Mouse (Mus musculus) hindbrain, embryonic 13.5 days (tissue): Measurements from ENCODE around the gene Cldn9. TPM values are rescaled to one million over a fixed set of nuclear protein-coding genes. Genes with fewer than 3 reads are reported as not detected.

ENCODE experiments used
- ATAC-seq: fragments of 200-750 bp; cut with Nextera tagmentation; 2 replicates; pipeline ENCODE4 v1.8.0; 2017; ENCODE audit warnings: moderate TSS enrichment; ENCODE audit not compliant: low FRiP score
- H3K27ac ChIP-seq: fragments of 300-500 bp; sonication (generic); 2 replicates; pipeline ENCODE4 v1.5.1; 2015; ENCODE audit warnings: inconsistent platforms, mild to moderate bottlenecking, moderate library complexity
- H3K27me3 ChIP-seq: fragments of 300-500 bp; sonication (generic); 2 replicates; pipeline ENCODE4 v1.6.1; 2015; ENCODE audit warnings: mild to moderate bottlenecking, inconsistent platforms
- H3K36me3 ChIP-seq: fragments of 300-500 bp; sonication (generic); 2 replicates; pipeline ENCODE4 v1.6.1; 2015; ENCODE audit warnings: mild to moderate bottlenecking, inconsistent platforms
- H3K4me1 ChIP-seq: fragments of 300-500 bp; sonication (generic); replicated peaks from 2 replicates; pipeline ENCODE4 v1.6.1; 2015; ENCODE audit warnings: inconsistent platforms
- H3K4me2 ChIP-seq: fragments of 300-500 bp; sonication (generic); 2 replicates; pipeline ENCODE4 v1.6.1; 2015; ENCODE audit warnings: inconsistent platforms, mild to moderate bottlenecking, moderate library complexity
- H3K4me3 ChIP-seq: fragments of 300-500 bp; sonication (generic); 2 replicates; pipeline ENCODE4 v1.5.1; 2015; ENCODE audit warnings: mild to moderate bottlenecking, inconsistent platforms
- H3K9ac ChIP-seq: fragments of 300-500 bp; sonication (generic); 2 replicates; pipeline ENCODE4 v1.6.1; 2015; ENCODE audit warnings: mild to moderate bottlenecking, inconsistent platforms
- H3K9me3 ChIP-seq: fragments of 300-500 bp; sonication (generic); 2 replicates; pipeline ENCODE4 v1.6.1; 2016; ENCODE audit warnings: inconsistent platforms
- WGBS: fragments of 180-500 bp; shearing (Covaris S2); methylation state at CpG from one replicate; pipeline ENCODE4 v1.1.7; 2015; 5-methylcytosine and 5-hydroxymethylcytosine counted together
- polyA plus RNA-seq: library from polyadenylated mRNA; unstranded; fragments of >200 nt; fragmentation: Nextera tagmentation; extraction: Ambion mirVana; gene quantifications from 2 replicates; pipeline ENCODE4 v1.2.1, GENCODE M21; 2015

Gene Cldn9
- polyA plus RNA-seq, 1 experiment from 2014 or later: 2.5 TPM

- Histone ChIP-seq H3K9me3 (no peaks in the 10 kb centered on the region), H3K9ac (no peak overlapping the region), H3K4me2 (0 out of 2 replicates have a peak overlapping the region, but pooled peaks have one; percentile 4), H3K27me3 (peaks cover 41% of the 10 kb centered on the region), H3K27ac (no peak overlapping the region), H3K36me3 (no peaks in the 10 kb centered on the region), H3K4me1 (peaks cover 11% of the 10 kb centered on the region), H3K4me3 (no peak overlapping the region)
- no peak for ATAC-seq
- 50% methylated on average over 7 of the region's 7 CpGs for WGBS
Observed at GRCm38 (mm10) chr17:23704741-23705140, 20.9 kb upstream of the Cldn9 start.

DNA sequence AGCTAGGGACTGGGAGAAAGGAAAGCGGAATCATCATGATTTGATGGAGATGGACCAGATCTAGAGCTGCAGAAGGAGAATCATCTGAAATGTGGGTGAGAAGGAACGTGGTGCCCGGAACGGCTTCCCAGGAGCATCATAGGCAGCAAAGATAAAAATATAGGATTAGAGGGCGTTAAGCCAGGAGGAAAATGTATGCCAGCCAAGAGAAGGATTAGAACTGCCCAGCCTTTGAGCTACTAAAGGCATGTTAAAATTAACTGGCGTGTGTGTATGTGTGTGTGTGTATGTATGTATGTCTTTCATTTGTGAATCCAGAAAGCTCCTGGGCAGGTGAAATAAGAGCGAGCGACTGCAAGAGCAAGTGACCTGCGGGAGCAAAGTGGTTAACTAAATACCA lies 19.5 kb upstream of the Cldn9 start:
- H3K4me2 ChIP-seq: no peak overlapping the region
- no peak for ATAC-seq
- no peaks in the 10 kb centered on the region for H3K9me3 ChIP-seq
- H3K27me3 ChIP-seq: peaks cover 51% of the 10 kb centered on the region
- H3K27ac ChIP-seq: no peak overlapping the region
- no peak overlapping the region for H3K9ac ChIP-seq
- no peak overlapping the region for H3K4me3 ChIP-seq
- H3K36me3 ChIP-seq: no peaks in the 10 kb centered on the region
- WGBS: 82% methylated on average over 9 of the region's 9 CpGs
- H3K4me1 ChIP-seq: peaks cover 20% of the 10 kb centered on the region

- peak; percentile 95 for ATAC-seq
- no peaks in the 10 kb centered on the region for H3K36me3 ChIP-seq
- peak overlapping the region; percentile 98 for H3K4me2 ChIP-seq
- H3K4me3 ChIP-seq: peak overlapping the region; percentile 83
- 0 out of 2 replicates have a peak overlapping the region, but pooled peaks have one; percentile 58 for H3K27ac ChIP-seq
- peaks cover 59% of the 10 kb centered on the region for H3K27me3 ChIP-seq
- WGBS: under 1% methylated on average over 28 of the region's 28 CpGs
- no peaks in the 10 kb centered on the region for H3K9me3 ChIP-seq
- H3K4me1 ChIP-seq: peaks cover 17% of the 10 kb centered on the region
- H3K9ac ChIP-seq: peak overlapping the region; percentile 82
Observed at GRCm38 (mm10) chr17:23700079-23700478, 16.3 kb upstream of the Cldn9 start.

DNA sequence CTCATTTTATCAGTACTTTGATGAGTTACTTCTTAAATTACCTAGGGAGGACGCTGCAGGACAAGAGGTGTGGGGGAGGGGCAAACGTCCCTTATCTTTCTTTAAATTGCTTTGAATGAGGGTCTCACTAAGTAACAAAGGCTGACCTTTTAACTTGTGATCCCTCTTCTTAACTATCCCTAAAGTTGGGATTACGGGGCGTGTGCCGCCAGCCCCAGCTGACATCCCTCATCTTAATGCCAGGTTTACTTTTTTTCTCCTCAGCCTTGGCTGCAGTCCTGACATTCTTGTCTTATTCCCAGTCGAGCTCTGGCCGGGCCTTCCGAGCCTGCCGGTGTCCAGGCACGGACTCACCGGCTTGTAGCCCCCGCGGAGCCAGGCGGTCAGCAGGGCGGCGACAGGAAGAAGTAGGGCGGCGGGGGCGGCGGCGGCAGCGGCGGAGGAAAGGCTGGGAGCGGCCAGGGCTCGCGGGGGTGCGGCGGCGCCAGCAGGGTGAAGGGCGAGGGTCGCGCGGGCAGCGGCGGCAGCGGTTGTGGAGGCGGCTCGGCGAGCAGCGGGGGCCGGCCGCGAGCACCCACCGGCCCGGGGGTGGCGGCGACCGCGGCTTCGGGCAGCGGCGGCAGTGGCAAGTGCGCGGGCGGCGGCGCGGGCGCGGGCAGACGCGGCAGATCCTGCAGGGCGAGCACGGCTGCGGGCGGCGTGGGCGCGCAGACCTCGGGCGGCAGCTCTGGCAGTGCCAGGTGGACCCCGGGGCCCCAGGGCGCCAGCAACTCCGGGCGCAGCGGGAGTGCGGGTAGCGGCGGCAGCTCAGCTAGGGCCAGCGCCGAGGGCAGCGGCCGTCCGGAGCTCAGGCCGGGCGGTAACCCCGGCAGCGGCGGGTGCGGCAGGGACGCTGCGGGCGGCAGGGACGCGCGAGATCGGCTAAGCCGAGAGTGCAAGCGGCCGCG lies 15.6 kb upstream of the Cldn9 start:
- WGBS: under 1% methylated on average over 89 of the region's 101 CpGs
- H3K27ac ChIP-seq: peak overlapping the region; percentile 58; the same call in 1 of the 2 replicates
- peak overlapping the region; percentile 83 for H3K4me3 ChIP-seq
- no peaks in the 10 kb centered on the region for H3K9me3 ChIP-seq
- H3K9ac ChIP-seq: peak overlapping the region; percentile 82
- H3K4me2 ChIP-seq: peak overlapping the region; percentile 98
- H3K36me3 ChIP-seq: no peaks in the 10 kb centered on the region
- H3K4me1 ChIP-seq: peaks cover 11% of the 10 kb centered on the region
- H3K27me3 ChIP-seq: peaks cover 61% of the 10 kb centered on the region
- peak; percentile 70 for ATAC-seq

- no peaks in the 10 kb centered on the region for H3K36me3 ChIP-seq
- H3K27ac ChIP-seq: no peak overlapping the region
- no peaks in the 10 kb centered on the region for H3K9me3 ChIP-seq
- WGBS: 19% methylated on average over 3 of the region's 3 CpGs
- no peak overlapping the region for H3K4me3 ChIP-seq
- ATAC-seq: no peak
- no peak overlapping the region for H3K4me2 ChIP-seq
- H3K9ac ChIP-seq: no peak overlapping the region
- H3K4me1 ChIP-seq: peaks cover 11% of the 10 kb centered on the region
- peaks cover 45% of the 10 kb centered on the region for H3K27me3 ChIP-seq
Observed at GRCm38 (mm10) chr17:23695801-23696200, 12.0 kb upstream of the Cldn9 start.

DNA sequence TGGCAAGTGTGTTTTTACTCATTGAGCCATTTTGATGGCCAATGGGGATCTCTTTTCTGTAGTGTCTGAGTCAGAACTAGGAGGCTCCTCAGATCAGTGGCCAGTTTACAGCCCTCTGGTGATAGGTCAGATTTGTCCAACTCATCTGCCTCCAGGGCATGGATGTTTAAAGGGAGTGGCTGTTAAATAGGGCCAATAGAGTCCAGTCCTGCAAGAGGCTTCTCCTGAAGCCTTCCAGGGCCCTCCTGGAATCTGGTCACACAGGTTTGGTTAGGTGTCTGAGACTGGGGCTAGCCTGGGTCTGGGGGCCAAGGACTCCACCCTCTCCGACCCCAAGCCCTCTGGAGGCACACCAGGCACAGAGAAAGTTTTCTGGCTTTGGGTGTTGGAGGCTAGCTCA lies 10.7 kb upstream of the Cldn9 start:
- Histone ChIP-seq H3K27ac (no peak overlapping the region), H3K9ac (no peak overlapping the region), H3K9me3 (no peaks in the 10 kb centered on the region), H3K4me1 (peaks cover 7% of the 10 kb centered on the region), H3K36me3 (no peaks in the 10 kb centered on the region), H3K27me3 (peaks cover 39% of the 10 kb centered on the region), H3K4me2 (no peak overlapping the region), H3K4me3 (no peak overlapping the region)
- WGBS: 68% methylated on average over 1 of the region's 1 CpGs
- ATAC-seq: no peak

- H3K27me3 ChIP-seq: peaks cover 68% of the 10 kb centered on the region
- peak overlapping the region; percentile 15; the same call in 1 of the 2 replicates for H3K9ac ChIP-seq
- H3K4me1 ChIP-seq: peaks cover 24% of the 10 kb centered on the region
- H3K36me3 ChIP-seq: no peaks in the 10 kb centered on the region
- no peak overlapping the region; the same call in 1 of the 2 replicates for H3K4me3 ChIP-seq
- 0 out of 2 replicates have a peak overlapping the region, but pooled peaks have one; percentile 25 for H3K4me2 ChIP-seq
- 24% methylated on average over 15 of the region's 15 CpGs for WGBS
- no peak overlapping the region for H3K27ac ChIP-seq
- H3K9me3 ChIP-seq: no peaks in the 10 kb centered on the region
- no peak for ATAC-seq
Observed at GRCm38 (mm10) chr17:23683226-23683625, 600 bp downstream of the Cldn9 start.

- Histone ChIP-seq H3K27ac (no peak overlapping the region), H3K4me3 (no peak overlapping the region), H3K4me1 (peaks cover 25% of the 10 kb centered on the region), H3K36me3 (no peaks in the 10 kb centered on the region), H3K9ac (no peak overlapping the region), H3K4me2 (no peak overlapping the region), H3K9me3 (no peaks in the 10 kb centered on the region), H3K27me3 (peaks cover 75% of the 10 kb centered on the region)
- ATAC-seq: no peak
- WGBS: 73% methylated on average over 3 of the region's 3 CpGs
Observed at GRCm38 (mm10) chr17:23682530-23682929, 1.3 kb downstream of the Cldn9 start.

- Histone ChIP-seq H3K9ac (0 out of 2 replicates have a peak overlapping the region, but pooled peaks have one; percentile 13), H3K36me3 (no peaks in the 10 kb centered on the region), H3K4me3 (no peak overlapping the region), H3K27ac (no peak overlapping the region), H3K9me3 (no peaks in the 10 kb centered on the region), H3K27me3 (peaks cover 78% of the 10 kb centered on the region), H3K4me2 (no peak overlapping the region), H3K4me1 (peaks cover 30% of the 10 kb centered on the region)
- 71% methylated on average over 4 of the region's 4 CpGs for WGBS
- ATAC-seq: no peak
Observed at GRCm38 (mm10) chr17:23682092-23682491, 1.7 kb downstream of the Cldn9 start.

GRCm38 (mm10) chr17:23681086-23681485 lies 2.7 kb downstream of the Cldn9 start:
- H3K4me1 ChIP-seq: peaks cover 40% of the 10 kb centered on the region
- no peak overlapping the region for H3K4me2 ChIP-seq
- H3K27me3 ChIP-seq: peaks cover 88% of the 10 kb centered on the region
- H3K9ac ChIP-seq: no peak overlapping the region
- H3K4me3 ChIP-seq: no peak overlapping the region
- ATAC-seq: no peak
- no peaks in the 10 kb centered on the region for H3K36me3 ChIP-seq
- no peaks in the 10 kb centered on the region for H3K9me3 ChIP-seq
- H3K27ac ChIP-seq: no peak overlapping the region
- WGBS: 77% methylated on average over 10 of the region's 10 CpGs

GRCm38 (mm10) chr17:23680336-23680735 lies 3.5 kb downstream of the Cldn9 start:
- Histone ChIP-seq H3K4me2 (no peak overlapping the region), H3K4me1 (peaks cover 47% of the 10 kb centered on the region), H3K27ac (no peak overlapping the region), H3K36me3 (no peaks in the 10 kb centered on the region), H3K4me3 (no peak overlapping the region), H3K9ac (no peak overlapping the region), H3K27me3 (peaks cover 94% of the 10 kb centered on the region), H3K9me3 (no peaks in the 10 kb centered on the region)
- ATAC-seq: no peak
- 78% methylated on average over 9 of the region's 9 CpGs for WGBS

GRCm38 (mm10) chr17:23679127-23679835 lies 4.5 kb downstream of the Cldn9 start, which contains the start of gene Cldn6:
Gene Cldn6, plus strand, starts transcription at chr17:23679249.
- H3K4me1 ChIP-seq: peaks cover 55% of the 10 kb centered on the region
- ATAC-seq: no peak
- no peaks in the 10 kb centered on the region for H3K9me3 ChIP-seq
- peak within 1 kb of the TSS; percentile 5 for H3K4me3 ChIP-seq
- WGBS: 2% methylated on average over 38 of the region's 38 CpGs
- H3K9ac ChIP-seq: no peak within 1 kb of the TSS
- peak within 1 kb of the TSS; percentile 32 for H3K4me2 ChIP-seq
- peaks cover 98% of the 10 kb centered on the region for H3K27me3 ChIP-seq
- H3K27ac ChIP-seq: no peak within 1 kb of the TSS
- H3K36me3 ChIP-seq: no peaks in the 10 kb centered on the region
